Mouse (Mus musculus) MEL (cell line): Measurements from ENCODE around the gene Gapdh. TPM values are rescaled to one million over a fixed set of nuclear protein-coding genes. Genes with fewer than 3 reads are reported as not detected.
A peak's percentile ranks its signal among the peaks of the same experiment; 100 is the strongest.

Source experiments
- DNase-seq: peaks from one replicate; pipeline ENCODE4 v3.0.0; 2011; ENCODE audit warnings: low read depth, low spot score
- H3K27ac ChIP-seq: 2 replicates; pipeline ENCODE4 v1.5.1; 2012; ENCODE audit warnings: low read depth, mild to moderate bottlenecking, control low read depth, low read length, moderate library complexity; ENCODE audit not compliant: control insufficient read depth
- H3K27me3 ChIP-seq, 2 experiments: fragments of 150-350 bp in 1 of 2; sonication (generic) in 1 of 2; 2 replicates each; pipeline ENCODE4 v1.6.1; 2012; ENCODE audit warnings: low read length in 2 of 2, mild to moderate bottlenecking in 2 of 2, improper control_type of control experiment in 1 of 2, moderate library complexity in 1 of 2; ENCODE audit not compliant: insufficient read depth in 2 of 2, control insufficient read depth in 1 of 2
- H3K36me3 ChIP-seq, 2 experiments: 2 replicates each; pipeline ENCODE4 v1.6.1; 2012 to 2014; ENCODE audit warnings: low read length in 2 of 2, improper control_type of control experiment in 1 of 2, inconsistent platforms in 1 of 2, mild to moderate bottlenecking in 1 of 2; ENCODE audit not compliant: insufficient read depth in 2 of 2, control insufficient read depth in 1 of 2
- H3K4me1 ChIP-seq, 2 experiments: fragments of 150-350 bp in 1 of 2; sonication (generic) in 1 of 2; 2 replicates each; pipeline ENCODE4 v1.6.1; 2012; ENCODE audit warnings: low read length in 2 of 2, improper control_type of control experiment in 1 of 2, mild to moderate bottlenecking in 1 of 2; ENCODE audit not compliant: insufficient read depth in 2 of 2, control insufficient read depth in 1 of 2
- H3K4me3 ChIP-seq, 2 experiments: fragments of 150-350 bp in 1 of 2; sonication (generic) in 1 of 2; 2 replicates each; pipeline ENCODE4 v1.5.1; 2012; ENCODE audit warnings: low read depth in 2 of 2, low read length in 2 of 2, mild to moderate bottlenecking in 2 of 2, moderate library complexity in 2 of 2, control low read depth in 1 of 2, improper control_type of control experiment in 1 of 2; ENCODE audit not compliant: control insufficient read depth in 1 of 2, insufficient read depth in 1 of 2
- H3K79me2 ChIP-seq: 2 replicates; pipeline ENCODE4 v1.6.1; 2012; ENCODE audit warnings: mild to moderate bottlenecking, low read length, moderate library complexity; ENCODE audit not compliant: control insufficient read depth, poor library complexity, insufficient read depth
- H3K9ac ChIP-seq: 2 replicates; pipeline ENCODE4 v1.6.1; 2012; ENCODE audit warnings: low read depth, mild to moderate bottlenecking, control low read depth, low read length, moderate library complexity; ENCODE audit not compliant: control insufficient read depth, poor library complexity, severe bottlenecking
- H3K9me3 ChIP-seq: fragments of 150-350 bp; sonication (generic); replicated peaks from 2 replicates; pipeline ENCODE4 v1.6.1; 2012; ENCODE audit warnings: mild to moderate bottlenecking, low read length, improper control_type of control experiment, moderate library complexity; ENCODE audit not compliant: insufficient read depth
- CHD1 ChIP-seq: IDR thresholded peaks from 2 replicates; pipeline ENCODE4 v1.6.1; 2012; ENCODE audit warnings: low read depth, mild to moderate bottlenecking, inconsistent platforms, low read length, improper control_type of control experiment
- CHD2 ChIP-seq: IDR thresholded peaks from 2 replicates; pipeline ENCODE4 v1.6.1; 2011; ENCODE audit warnings: low read length, improper control_type of control experiment
- MAFK ChIP-seq: IDR thresholded peaks from 2 replicates; pipeline ENCODE4 v1.6.1; 2011; ENCODE audit warnings: low read depth, mild to moderate bottlenecking, low read length, improper control_type of control experiment, borderline replicate concordance
- MYB ChIP-seq: IDR thresholded peaks from 2 replicates; pipeline ENCODE4 v1.6.1; 2011; ENCODE audit warnings: mild to moderate bottlenecking, low read depth, low read length, improper control_type of control experiment
- POLR2A ChIP-seq, 2 experiments: IDR thresholded peaks; 2 replicates each; pipeline ENCODE4 v1.6.1; 2011 to 2012; ENCODE audit warnings: low read length in 2 of 2, mild to moderate bottlenecking in 2 of 2, control low read depth in 1 of 2, improper control_type of control experiment in 1 of 2, low read depth in 1 of 2, moderate library complexity in 1 of 2; ENCODE audit not compliant: control insufficient read depth in 1 of 2, insufficient read depth in 1 of 2, poor library complexity in 1 of 2
- POLR2AphosphoS5 ChIP-seq: IDR thresholded peaks from 2 replicates; pipeline ENCODE4 v1.6.1; 2012; ENCODE audit warnings: low read depth, borderline replicate concordance, mild to moderate bottlenecking, inconsistent platforms, low read length, moderate library complexity, mixed read lengths
- TCF12 ChIP-seq: IDR thresholded peaks from 2 replicates; pipeline ENCODE4 v1.6.1; 2014; ENCODE audit warnings: low read depth, mild to moderate bottlenecking, inconsistent platforms, low read length, improper control_type of control experiment, moderate library complexity
- USF2 ChIP-seq, 2 experiments: IDR thresholded peaks; 2 replicates each; pipeline ENCODE4 v1.6.1; 2011 to 2012; ENCODE audit warnings: improper control_type of control experiment in 2 of 2, low read length in 2 of 2, borderline replicate concordance in 1 of 2, inconsistent platforms in 1 of 2, low read depth in 1 of 2, mild to moderate bottlenecking in 1 of 2; ENCODE audit not compliant: insufficient read depth in 1 of 2
- polyA plus RNA-seq, 2 experiments: library from polyadenylated mRNA; stranded (reverse) in 1 of 2; unstranded in 1 of 2; fragments of >175 nt in 1 of 2; fragments of >200 nt in 1 of 2; gene quantifications; 2 replicates each; pipeline versions ENCODE4 v1.2.1 to v1.2.4; 2012; ENCODE audit warnings: low replicate concordance in 2 of 2, low read depth in 1 of 2; ENCODE audit not compliant: insufficient read length in 2 of 2, insufficient read depth in 1 of 2, missing spikeins in 1 of 2
- total RNA-seq: library from RNA; depleted of rRNA; stranded (reverse); fragments of 300-350 nt; gene quantifications from 2 replicates; pipeline ENCODE4 v1.2.3, GENCODE M21; 2012

The Gapdh gene
- total and polyA plus RNA-seq, 3 experiments = 723 to 1,834 TPM; not detected in 1

GRCm38 (mm10) chr6:125145479-125145951 is 20.8 kb downstream of the Gapdh start:
- Histone ChIP-seq H3K36me3 (peaks cover 0 to 3% of the 10 kb centered on the region in 2 experiments; a peak in 2 of 4 replicates), H3K9me3 (no peaks in the 10 kb centered on the region), H3K9ac (no peak overlapping the region), H3K4me1 (0 out of 4 replicates have a peak, but pooled peaks cover 0 to 10% of the 10 kb centered on the region in 2 experiments), H3K27ac (no peak overlapping the region), H3K4me3 (no peak overlapping the region), H3K79me2 (peaks cover 2% of the 10 kb centered on the region; the same call in 1 of the 2 replicates), H3K27me3 (no peaks in the 10 kb centered on the region)
- DNase-seq = no peak
- TF ChIP-seq USF2 (IDR thresholded peaks at IDR 0.05; ENCODE audit: borderline replicate concordance in 1 of 2, insufficient read depth in 1 of 2, low read depth in 1 of 2, low read length in 2 of 2) (no peak), POLR2AphosphoS5 (no peak), MYB (no peak)

DNA sequence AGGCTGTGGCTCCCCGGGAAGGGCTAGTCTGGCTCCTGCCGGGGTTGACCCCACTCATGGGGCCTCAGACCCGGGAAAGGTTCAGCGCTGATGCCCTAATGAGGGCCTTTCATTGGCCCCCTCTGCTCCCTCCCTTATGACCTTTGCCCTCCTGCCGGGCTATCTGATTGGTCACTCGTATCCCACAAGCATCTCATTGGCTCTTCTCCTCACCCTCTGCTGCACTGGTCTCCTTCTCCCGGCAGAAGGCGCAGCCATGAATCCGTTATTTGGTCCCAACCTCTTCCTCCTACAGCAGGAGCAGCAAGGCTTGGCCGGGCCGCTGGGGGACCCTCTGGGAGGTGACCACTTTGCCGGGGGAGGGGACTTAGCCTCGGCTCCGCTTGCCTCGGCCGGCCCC is 21.3 kb downstream of the Gapdh start, which contains the start of gene Iffo1:
Gene Iffo1, plus strand, starts transcription at position 241 of the 400 bp plus-strand sequence.
- Histone ChIP-seq H3K27me3 (no peaks in the 10 kb centered on the region), H3K9me3 (no peaks in the 10 kb centered on the region), H3K36me3 (peaks cover 0 to 5% of the 10 kb centered on the region in 2 experiments; a peak in 2 of 4 replicates), H3K9ac (no peak within 1 kb of the TSS), H3K79me2 (peaks cover 2% of the 10 kb centered on the region; the same call in 1 of the 2 replicates), H3K4me3 (no peak within 1 kb of the TSS), H3K4me1 (0 out of 4 replicates have a peak, but pooled peaks cover 0 to 10% of the 10 kb centered on the region in 2 experiments), H3K27ac (no peak within 1 kb of the TSS)
- TF ChIP-seq POLR2A (IDR thresholded peaks at IDR 0.05; ENCODE audit: control insufficient read depth in 1 of 2, insufficient read depth in 1 of 2, low read depth in 1 of 2, low read length in 2 of 2, poor library complexity in 1 of 2) (peak in 1 of 2 experiments; percentile 39; a peak in 1 of 4 replicates), CHD2 (no peak), TCF12 (no peak)
- DNase-seq = no peak

- Histone ChIP-seq H3K27me3 (no peaks in the 10 kb centered on the region), H3K4me1 (0 out of 4 replicates have a peak, but pooled peaks cover 0 to 10% of the 10 kb centered on the region in 2 experiments), H3K4me3 (no peak overlapping the region), H3K9me3 (no peaks in the 10 kb centered on the region), H3K79me2 (peaks cover 2% of the 10 kb centered on the region; the same call in 1 of the 2 replicates), H3K36me3 (peaks cover 0 to 5% of the 10 kb centered on the region in 2 experiments; a peak in 2 of 4 replicates), H3K27ac (no peak overlapping the region), H3K9ac (no peak overlapping the region)
- no peak for DNase-seq
- no peak for TF ChIP-seq MAFK
- TF ChIP-seq CHD1 = no peak
- TF ChIP-seq CHD2 = no peak
- peak in 1 of 2 experiments; percentile 45; a peak in 1 of 4 replicates for TF ChIP-seq POLR2A (IDR thresholded peaks at IDR 0.05; ENCODE audit: control insufficient read depth in 1 of 2, insufficient read depth in 1 of 2, low read depth in 1 of 2, low read length in 2 of 2, poor library complexity in 1 of 2)
Measured at GRCm38 (mm10) chr6:125143904-125144303, 22.4 kb downstream of the Gapdh start.
